Mouse (Mus musculus): ENCODE data around the gene Ccdc28a.

DNA sequence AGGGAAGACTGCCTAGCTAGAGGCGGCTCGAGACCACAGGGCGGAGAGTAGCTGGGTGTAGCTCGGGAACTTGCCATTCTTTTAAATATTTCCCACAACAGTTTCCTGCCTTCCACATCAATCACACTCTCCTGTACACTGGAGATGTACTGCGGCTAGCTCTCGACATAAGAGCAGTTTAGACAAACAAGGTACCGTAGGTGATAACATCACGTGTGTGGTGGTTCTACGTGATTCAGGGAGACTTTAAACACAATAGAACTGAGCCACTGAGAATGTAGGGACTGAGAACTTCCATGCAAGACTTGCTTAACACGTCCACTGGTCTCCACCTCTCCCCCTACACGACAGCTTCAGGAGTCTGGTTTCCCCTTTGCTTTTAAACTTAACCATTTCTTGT, 41.6 kb downstream of the Ccdc28a start:
- TF ChIP-seq CTCF (IDR thresholded peaks at IDR 0.05; ENCODE audit: control insufficient read depth, insufficient read depth, insufficient read length) (no peak), MAX (IDR thresholded peaks at IDR 0.05) (no peak), MYOD1 (IDR thresholded peaks at IDR 0.05; ENCODE audit: control insufficient read depth, insufficient read length, low read depth) (no peak), MYOG (IDR thresholded peaks at IDR 0.05; ENCODE audit: control insufficient read depth, extremely low read depth, insufficient read length) (no peak)
